Mouse (Mus musculus) heart, adult 9 months (tissue): ENCODE data around the gene Sirt1.
"Not testable (repeated sequence)": the region's sequence is repeated elsewhere in the genome, so short reads cannot be mapped to it uniquely, and the experiment has no call there.

Source experiments
- DNase-seq, 2 experiments: peaks; one replicate each; pipeline ENCODE4 v3.0.0; 2022; ENCODE audit warnings: low spot score in 2 of 2

The Sirt1 gene

DNA sequence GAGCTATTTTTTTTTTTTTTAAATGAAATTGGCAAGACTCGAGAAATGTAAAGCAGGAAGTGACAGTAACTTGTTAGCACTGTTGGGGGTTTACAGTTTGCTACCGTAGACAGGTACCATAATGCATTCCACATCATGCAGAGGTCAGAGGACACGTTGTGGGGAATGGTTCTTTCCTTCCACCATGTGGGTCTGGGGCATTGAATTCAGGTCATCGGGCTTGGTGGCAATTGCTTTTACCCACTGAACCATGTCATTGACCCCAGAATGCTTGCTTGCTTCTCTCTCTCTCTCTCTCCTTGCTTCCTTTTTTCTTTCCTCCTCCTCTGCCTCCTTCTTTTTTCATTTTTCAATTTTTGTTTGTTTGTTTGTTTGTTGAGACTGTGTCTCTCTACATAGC, 7.4 kb upstream of the Sirt1 start:
- no peak for DNase-seq

DNA sequence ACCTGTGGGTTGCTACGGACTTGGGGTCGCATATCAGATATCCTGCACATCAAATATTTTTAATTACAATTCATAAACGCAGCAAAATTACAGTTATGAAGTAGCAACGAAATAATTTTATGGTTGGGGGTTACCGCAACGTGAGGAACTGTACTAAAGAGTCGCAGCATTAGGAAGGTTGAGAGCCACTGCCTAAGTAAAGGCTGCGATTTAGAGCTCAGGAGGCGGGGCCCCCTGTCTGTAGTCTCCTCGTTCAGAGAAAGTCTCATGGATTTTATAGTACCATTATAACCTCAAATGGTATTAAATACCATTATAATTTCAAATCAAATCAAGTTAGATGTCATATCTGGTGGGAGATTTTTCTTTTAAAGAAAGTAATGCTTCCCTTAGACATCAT, 5.5 kb upstream of the Sirt1 start:
- no peak for DNase-seq

DNA sequence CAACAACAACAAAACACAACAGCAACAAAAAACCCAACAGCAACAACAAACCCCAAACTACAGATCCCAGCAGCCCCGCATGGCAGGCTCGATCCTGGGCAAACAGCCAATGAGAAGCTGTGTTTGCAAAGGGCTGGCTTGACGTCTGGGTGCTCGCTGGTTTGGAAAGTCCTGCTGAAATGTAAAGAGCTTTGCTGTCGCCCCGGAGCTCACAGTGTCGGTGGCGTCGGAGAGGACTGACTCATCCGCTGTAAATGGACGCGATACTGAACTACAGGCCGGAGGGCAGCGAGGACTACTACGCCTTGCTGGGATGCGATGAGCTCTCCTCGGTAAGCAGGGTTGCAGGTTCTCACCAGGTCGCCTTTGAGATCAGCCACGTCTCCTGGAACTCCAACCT, 4.9 kb upstream of the Sirt1 start:
- DNase-seq: peak; percentile 77

DNA sequence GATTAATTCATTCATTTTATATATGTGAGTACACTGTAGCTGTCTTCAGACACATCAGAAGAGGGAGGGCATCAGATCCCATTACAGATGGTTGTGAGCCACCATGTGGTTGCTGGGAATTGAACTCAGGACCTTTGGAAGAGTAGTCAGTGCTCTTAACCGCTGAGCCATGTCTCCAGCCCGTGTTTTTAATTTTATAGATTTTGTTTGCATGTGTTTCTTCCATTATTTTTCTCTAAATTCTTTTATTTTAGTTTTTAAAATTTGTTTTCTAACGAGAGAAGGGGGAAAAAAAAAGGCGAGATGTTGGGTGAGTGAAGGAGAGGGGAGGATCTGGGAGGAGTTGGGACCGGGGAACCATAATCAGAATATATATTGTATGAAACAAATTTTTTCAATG, 4.4 kb upstream of the Sirt1 start:
- DNase-seq: not testable (repeated sequence)

DNA sequence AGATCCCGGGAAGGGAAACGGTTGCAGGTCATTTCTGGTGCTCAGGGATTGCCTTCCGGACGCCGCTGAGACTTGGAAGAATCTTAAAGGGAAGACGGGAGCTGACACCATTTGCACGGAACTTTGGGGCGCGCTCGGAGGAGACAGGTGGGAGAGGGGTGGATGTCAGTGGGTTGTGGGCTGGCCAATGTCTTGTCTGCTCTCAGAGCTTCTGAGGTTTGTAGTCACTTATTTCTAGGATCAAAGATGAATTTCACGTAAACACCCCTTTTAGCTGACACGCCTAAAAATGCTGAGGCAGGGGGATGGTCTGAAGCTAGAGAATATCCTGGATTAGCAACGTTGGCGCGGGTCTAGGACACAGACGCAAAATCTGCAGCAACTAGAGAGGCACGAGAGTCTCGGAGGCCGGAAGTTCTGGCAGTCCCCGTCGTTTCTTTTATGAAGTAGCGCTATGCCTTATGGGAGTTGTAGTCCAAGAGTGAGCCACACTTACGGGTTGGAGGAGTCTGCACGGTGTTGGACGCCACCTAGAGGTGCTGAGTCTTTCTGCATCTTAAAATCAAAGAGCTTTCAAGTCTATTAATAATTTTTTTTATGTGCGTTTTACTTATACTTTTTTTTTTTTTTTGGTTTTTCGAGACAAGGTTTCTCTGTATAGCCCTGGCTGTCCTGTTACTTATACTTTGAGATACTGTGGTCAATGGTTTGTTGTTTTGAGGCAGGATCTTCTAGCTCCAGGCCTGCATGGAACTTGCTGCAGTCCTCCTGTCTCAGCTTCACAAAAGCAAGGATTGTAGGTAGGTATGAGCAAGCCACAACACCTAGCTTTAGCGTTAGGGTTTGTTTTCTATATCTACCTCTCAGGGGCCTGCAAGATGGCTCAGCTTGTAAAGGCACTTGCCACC, 1.1 kb upstream of the Sirt1 start, which contains the start of gene Dnajc12:
Gene Dnajc12, plus strand, starts transcription at position 72 of the 908 bp plus-strand sequence.
- DNase-seq: peak; percentile 83 to 88

DNA sequence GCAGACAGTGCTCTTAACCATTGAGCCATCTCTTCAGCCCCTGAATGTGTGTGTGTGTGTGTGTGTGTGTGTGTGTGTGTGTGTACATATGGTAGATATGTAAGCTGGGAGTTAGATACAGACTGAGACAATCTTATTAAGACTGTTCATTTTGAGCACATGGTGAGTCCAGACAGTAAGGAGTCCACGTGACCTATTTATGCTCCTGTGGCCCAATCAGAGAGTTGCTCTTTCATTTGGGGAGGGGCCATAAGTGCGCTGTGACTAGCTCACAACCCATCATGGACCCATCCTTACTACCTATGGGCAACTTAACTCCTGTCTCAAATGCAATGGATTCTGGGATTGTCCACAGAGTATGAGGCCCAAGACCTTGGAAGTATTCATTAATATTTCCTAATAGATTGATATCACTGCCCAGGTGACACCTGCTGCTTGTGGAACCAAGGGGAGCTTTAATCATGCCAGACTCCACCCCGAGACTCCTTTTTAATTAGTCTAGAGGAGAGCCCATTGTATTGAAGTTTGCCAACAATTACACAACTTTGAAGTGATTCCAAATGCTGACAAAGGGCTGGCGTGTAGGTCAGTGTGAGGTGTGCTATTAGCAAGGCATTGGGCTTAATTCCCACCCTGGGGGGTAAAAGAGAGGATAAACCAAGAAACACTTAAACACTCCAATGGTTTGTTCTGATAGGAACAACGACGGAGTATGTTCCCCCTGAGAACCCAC, 2.4 kb downstream of the Sirt1 start:
- no peak for DNase-seq

DNA sequence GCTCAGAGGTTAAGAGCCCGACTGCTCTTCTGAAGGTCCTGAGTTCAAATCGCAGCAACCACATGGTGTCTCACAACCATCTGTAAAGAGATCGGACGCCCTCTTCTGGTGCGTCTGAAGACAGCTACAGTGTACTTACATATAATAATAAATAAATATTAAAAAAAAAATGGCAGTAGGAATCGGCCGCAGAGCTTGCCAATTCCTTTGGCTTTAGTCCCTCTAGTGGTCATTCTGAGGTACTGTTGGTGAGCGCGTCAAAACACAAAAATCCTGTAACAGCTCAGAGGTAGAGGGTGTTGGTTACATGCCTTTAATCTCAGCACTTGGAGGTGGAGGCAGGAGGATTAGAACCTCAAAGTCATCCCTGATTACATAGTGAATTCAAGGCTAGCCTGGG, 4.0 kb downstream of the Sirt1 start:
- DNase-seq: peak; percentile 17 to 56

DNA sequence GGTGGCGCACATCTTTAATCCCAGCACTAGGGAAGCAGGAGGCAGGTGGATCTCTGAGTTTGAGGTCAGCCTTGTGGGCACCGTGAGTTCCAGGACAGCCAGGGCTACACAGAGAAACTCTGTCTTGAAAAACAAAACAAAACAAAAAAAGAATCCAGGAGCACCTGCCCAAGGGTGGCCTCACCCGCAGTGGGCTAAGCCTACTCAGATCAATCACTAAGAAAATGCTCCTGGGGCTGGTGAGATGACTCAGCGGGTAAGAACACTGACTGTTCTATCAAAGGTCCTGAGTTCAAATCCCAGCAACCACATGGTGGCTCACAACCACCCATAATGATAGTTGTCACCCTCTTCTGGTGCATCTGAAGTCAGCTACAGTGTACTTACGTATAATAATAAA, 5.2 kb downstream of the Sirt1 start:
- DNase-seq: no peak

DNA sequence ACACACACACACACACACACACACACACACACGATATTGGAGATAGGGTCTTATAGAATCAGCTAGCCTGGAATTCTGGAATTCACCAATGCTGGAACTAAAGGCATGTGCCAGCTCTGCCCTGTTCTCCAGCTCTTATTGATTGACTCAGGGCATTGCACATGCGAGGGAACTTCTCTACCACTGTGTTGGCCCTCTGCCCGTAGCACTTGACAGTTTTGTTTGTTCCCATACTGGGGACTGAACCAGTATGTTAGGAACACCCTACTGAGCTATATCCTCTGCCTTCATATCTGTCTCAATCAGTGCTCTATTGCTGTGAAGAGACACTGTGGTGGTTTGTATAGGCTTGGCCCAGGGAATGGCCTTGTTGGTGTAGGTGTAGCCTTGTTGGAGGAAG, 13.5 kb downstream of the Sirt1 start:
- no peak for DNase-seq

DNA sequence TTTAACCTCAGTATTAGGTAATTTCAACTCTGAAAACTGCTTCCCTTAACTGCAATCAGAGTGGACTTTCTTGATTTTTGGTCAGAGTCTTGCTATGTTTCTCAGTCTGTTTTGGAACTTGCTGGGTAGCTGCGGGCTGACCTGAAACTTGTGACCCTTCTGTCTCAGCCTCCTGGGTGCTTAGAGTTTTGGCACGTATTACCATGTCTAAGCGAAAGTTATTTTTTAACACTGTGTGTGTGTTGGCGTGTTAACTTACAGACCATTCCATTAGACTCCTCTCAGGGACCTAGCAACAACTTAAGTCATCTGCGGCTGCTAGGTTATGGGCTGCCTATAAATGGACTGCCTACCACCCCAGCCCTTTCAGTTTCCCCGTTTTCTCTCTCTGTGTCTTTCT, 14.1 kb downstream of the Sirt1 start:
- no peak for DNase-seq

DNA sequence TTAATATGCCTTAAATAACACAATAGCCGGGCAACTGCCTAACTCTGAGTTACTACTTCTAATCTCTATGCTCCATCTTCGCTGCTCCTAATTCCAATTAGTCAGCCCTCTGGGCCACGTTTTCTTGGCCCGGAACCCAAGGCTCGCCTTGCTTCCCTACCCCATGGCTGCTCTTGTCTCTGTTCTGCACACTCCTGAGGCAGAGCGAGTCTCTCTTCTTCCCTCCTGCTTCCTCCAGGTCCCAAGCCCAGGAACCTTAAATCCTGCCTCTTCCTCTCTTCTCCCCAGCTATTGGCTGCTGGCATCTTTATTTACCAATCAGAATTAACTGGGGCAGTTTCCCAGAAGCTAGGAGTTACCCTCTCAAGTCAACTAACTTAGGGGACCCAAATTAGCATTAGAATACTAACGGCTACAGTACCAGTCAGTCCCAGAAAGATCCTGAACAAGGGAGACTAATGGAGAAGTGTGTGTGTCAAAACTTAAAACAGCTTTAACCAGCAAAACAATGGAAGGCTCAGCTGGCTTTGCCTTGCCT, 15.5 kb downstream of the Sirt1 start:
- no peak for DNase-seq

DNA sequence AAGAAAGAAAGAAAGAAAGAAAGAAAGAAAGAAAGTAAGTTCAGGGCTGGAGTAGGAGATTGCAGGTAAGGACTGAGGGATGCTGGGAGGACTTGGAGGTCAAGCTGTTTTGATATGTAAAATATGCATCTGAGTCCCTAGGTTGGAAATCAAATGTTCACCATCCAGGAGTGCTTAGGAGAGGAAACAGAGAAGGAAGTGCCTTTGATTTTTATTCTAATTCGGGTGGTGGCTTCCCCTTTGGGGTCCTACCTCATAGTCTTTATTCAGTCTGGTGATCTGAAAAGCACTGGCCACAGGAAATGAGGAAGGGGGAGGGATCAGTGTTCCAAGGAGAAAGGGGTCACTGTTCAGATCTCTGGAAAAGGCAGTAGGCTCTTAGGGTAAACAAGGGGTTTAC, 21.0 kb downstream of the Sirt1 start:
- no peak for DNase-seq

DNA sequence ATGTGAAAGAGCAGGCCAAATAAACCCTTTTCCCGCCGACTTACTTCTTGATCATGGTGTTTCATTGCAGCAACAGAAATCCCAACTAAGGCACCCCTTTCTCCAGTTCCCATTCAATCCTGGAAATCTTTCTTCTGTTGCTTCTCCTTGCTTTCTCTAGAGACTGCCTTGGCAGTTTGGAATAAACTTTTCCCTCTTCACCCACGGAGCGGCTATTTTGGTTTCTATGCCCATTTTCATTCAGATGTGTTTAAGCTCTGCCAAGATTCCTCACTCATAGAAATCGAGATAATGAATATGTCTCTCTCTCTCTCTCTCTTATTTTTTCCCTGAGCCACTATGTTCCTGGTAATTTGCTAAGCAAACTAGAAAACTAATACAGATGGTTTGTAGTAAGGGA, 29.4 kb downstream of the Sirt1 start:
- DNase-seq: no peak

DNA sequence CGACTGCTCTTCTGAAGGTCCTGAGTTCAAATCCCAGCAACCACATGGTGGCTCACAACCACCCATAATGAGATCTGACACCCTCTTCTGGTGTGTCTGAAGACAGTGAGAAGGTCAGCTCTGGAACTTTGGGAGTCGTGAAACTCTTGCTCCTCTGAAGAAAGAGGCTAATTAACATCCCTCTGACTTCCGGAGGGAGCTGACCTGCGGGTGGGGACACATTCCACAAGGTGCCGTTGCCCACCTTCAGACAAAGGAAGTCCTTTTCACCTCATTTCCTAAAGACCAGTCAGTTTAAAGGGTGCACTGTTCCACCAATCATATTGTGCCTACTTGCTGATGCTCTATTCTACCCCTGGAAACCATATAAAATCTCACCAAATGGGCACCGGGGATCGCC, 30.4 kb downstream of the Sirt1 start:
- not testable (repeated sequence) for DNase-seq

DNA sequence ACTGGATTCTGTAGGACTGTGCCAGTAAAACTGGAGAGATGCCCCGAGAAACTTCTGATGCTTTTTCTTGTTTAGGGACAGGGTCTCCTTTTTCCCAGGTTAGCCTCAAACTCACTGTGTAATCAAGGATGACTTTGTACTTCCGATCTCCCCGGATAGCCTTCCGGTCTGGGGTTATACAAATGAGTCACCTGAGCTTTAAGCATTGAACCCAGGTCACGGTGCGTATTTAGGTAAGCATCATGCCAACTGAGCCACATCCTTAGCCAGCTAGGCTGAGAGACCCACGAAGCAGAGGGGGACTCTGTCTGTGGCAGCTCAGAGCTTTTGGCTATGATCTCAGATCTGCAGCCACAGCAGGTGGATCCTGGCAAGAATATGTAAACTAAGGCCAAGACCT, 30.8 kb downstream of the Sirt1 start:
- no peak for DNase-seq

DNA sequence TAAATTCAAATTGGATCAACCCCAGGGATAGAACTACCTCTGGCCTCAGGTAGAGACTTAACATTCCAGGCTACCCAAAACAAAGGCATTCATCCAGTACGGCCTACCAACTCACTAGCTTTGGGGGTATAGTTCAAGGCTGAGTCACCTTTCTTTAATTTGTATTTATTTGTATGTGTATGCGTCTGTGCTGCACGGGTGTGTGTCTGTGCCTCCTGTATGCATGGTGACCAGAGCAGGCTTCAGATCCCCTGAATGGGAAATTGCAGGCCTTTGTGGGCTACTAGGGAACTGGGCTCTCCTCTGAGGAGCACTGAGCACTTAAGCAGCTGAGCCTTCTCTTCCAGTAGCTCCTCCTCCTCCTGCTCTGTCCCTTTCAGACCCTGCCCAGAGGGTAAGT, 33.2 kb downstream of the Sirt1 start:
- no peak for DNase-seq

DNA sequence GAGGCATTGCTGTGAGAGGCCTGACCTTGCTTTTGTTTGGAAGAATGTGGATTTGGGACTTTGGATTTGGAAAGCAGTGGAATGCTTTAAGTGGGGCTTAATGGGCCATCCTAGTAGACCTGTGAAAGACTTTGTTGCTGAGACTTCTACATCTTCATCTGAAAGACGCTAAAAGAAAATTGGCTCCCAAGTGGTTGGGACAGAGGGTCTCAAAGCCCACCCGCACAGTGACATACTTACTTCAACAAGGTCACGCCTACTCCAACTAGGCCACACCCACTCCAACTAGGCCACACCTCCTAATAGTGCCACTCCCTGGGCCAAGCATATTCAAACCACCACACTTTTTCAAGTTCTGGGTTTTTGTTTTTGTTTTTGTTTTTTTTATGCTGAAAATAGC, 36.8 kb downstream of the Sirt1 start:
- DNase-seq: no peak

DNA sequence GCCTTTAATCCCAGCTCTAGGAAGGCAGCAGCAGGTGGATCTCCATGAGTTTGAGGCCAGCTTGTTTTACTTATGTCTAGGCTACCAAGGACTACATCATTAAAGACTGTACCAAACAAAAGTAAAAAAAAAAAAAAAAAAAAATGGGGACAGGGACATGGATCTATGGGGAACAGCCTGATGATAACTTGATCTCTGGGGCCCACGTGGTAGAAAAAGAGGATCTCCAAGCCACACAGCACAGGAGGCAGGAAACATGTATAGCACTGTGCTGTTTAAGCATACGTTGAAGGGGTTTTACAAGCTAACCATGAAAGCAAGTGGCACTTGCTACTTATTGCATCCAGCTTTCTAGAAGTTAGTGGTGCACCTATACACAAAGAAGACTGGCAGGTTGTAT, 40.2 kb downstream of the Sirt1 start:
- no peak for DNase-seq

DNA sequence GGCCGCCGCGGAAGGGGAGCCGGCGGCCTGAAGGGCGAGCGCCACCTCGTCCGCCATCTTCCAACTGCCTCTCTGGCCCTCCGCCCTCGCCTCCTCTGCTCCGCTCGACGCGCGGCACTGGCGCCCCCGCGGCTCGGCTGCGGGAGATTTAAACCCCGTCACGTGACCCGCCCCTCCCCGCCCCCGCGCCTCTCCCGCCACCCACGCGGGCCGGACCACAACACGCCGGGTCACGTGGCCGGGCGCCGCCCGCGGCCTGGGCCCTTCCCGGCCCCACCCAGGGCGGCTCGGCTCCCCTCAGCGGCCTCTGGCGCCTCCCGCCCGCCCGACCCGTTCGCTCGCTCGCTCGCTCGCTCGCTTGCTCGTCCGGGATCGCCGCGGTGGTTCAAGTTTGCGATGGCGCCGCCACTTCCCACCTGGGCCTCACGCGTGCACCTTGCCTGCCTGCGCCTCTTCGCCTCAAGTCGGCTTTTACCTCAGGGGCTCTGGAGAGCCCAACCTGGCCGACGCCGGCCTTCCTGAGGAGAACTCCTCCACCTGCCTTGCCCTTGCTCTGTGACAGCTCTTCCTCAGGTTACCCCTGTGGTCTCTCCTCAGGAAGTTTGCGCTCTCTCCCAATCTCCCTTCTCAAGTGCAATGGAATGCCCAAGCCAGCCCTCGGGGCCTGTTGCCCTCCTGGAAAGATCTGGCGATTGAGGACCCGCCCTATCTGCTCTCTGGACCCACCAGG, 42.4 kb downstream of the Sirt1 start:
- DNase-seq: peak; percentile 89 to 90

DNA sequence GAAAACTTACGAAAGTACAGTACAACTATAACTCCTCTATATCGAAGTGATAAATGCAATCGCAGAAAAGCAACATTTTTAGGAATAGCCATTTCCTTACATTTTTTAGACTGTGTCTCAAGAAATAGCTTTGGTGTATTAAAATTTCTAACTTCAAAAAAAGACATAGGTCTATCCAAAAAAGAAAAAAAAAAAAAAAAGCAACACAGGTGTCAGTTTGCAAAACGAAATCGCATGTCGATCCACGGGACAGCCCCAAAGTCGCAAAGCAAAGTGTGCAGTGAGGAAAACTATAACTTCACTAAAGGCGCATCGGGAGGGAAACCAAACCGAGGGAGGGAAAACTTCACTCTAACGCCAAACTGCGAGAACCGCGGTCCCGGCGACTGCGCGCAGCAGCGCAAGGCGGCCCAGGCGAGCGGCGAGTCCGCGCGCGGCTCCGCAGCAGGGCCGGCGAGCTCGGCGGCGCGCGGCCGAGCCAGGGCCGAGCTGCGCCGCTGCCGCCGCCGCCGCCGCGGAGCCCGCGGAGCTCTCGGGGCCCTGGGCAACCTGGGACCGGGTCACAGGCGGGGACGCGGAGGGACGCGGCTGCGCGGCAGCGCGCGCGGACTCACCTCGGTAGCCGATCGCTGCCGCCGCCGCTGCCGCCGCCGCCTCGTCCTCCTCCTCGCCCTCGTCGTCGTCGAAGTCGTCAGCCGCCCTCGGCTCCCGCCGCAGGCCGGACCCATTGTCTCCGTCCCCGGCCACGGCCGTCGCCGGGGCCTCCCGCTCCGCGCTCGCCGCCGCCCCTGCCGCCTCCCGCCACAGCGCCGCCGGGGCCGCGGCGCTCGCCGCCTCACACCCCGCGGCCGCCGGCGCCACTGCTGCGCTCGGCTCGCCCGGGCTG, 43.3 kb downstream of the Sirt1 start:
- DNase-seq: peak; percentile 34 to 47

DNA sequence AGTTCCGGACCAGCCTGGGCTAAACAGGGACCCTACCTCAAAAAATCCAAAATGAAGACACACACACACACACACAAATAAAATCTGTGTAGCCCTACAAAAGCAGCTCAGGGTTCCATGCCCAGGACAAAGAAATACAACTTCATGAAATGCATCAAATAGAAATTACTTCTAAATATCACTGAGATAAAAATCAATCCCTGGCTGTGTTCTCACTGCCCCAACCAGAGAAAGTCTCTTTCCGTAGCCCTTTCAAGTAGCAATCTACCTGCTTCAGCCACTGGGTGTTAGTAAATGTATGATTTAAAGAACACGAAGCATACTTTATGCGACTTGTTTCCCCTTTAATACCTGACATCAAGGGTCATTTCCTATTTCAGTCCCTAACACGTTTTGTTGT, 44.2 kb downstream of the Sirt1 start:
- DNase-seq: no peak
